Mouse (Mus musculus) brain, embryonic 14.5 days (tissue): ENCODE results near the gene Minos1. TPM values are rescaled to one million over a fixed set of nuclear protein-coding genes. Genes with fewer than 3 reads are reported as not detected.

ENCODE experiments used
- DNase-seq: peaks from one replicate; pipeline ENCODE4 v3.0.0-alpha.2; 2011; ENCODE audit warnings: low read depth
- CTCF ChIP-seq: fragments of 200-500 bp; IDR thresholded peaks from 2 replicates; pipeline ENCODE4 v1.5.1; 2012; ENCODE audit warnings: inconsistent platforms, mild to moderate bottlenecking, moderate library complexity, borderline replicate concordance; ENCODE audit not compliant: insufficient read depth, insufficient read length; ENCODE audit errors: extremely low read depth
- POLR2A ChIP-seq: fragments of 200-500 bp; IDR thresholded peaks from 2 replicates; pipeline ENCODE4 v1.6.1; 2012; ENCODE audit warnings: mild to moderate bottlenecking, inconsistent platforms, borderline replicate concordance; ENCODE audit not compliant: poor library complexity, insufficient read depth, insufficient read length, severe bottlenecking; ENCODE audit errors: extremely low read depth
- polyA plus RNA-seq: library from polyadenylated mRNA; depleted of rRNA; stranded (reverse); fragments of >200 nt; gene quantifications from 2 replicates; pipeline ENCODE4 v1.2.3, GENCODE M21; 2012

Minos1 gene
- polyA plus RNA-seq, 1 experiment = 115 TPM

DNA sequence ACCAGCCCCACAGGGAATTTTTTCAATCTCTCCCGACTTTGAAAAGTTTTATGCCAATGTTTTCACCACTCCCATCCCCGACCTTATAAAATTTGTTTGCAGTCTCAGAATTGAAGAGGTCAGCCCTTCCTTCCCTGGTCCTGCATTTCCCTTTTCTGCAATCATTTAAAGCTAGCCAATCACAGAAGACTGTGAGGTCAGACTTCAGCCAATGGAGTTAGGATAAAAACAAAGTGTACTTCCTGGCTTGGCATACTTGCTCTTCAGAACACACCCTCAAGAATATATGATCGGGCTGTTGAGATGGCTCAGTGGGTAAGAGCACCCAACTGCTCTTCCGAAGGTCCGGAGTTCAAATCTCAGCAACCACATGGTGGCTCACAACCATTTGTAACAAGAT lies 2.2 kb upstream of the Minos1 start:
- TF ChIP-seq CTCF (no peak), POLR2A (no peak)
- DNase-seq = no peak

DNA sequence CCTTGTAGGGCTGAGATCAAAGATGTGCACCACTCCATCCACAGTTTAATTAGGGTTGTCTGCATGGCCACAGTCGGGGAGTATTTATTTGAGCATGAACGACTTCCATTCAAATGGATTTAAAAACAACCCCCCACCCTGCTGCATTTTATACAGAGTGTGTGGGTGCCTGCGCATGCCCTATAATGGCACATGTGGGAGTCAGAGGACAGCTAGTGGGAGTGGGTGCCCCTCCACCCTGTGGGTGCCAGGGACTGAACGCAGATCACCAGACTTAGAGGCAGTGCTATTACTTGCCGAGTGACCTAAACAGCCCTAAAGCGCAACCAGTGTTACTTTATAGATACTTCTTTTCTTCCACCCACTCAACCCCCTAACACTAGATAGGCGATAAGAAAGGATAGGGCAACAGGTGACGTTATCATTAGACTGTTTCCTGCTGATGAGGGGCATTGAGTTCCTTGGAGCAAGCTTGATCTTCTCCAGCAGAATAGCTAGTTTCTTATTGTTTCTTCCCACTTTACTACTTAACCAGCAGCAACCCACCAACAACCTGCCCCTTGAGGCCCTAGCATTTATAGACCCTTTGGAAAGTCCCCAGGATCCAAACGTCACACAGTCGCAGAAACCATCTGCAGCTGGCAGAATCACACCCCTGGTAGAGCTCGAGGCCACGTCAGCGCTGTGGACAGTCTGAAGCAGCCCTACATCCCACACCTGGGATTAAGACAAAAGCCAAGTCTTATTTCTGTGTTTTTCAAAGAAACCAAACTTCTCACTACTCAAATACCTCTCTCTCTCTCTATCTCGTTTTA lies 1.2 kb upstream of the Minos1 start:
- TF ChIP-seq CTCF (no peak), POLR2A (no peak)
- no peak for DNase-seq

DNA sequence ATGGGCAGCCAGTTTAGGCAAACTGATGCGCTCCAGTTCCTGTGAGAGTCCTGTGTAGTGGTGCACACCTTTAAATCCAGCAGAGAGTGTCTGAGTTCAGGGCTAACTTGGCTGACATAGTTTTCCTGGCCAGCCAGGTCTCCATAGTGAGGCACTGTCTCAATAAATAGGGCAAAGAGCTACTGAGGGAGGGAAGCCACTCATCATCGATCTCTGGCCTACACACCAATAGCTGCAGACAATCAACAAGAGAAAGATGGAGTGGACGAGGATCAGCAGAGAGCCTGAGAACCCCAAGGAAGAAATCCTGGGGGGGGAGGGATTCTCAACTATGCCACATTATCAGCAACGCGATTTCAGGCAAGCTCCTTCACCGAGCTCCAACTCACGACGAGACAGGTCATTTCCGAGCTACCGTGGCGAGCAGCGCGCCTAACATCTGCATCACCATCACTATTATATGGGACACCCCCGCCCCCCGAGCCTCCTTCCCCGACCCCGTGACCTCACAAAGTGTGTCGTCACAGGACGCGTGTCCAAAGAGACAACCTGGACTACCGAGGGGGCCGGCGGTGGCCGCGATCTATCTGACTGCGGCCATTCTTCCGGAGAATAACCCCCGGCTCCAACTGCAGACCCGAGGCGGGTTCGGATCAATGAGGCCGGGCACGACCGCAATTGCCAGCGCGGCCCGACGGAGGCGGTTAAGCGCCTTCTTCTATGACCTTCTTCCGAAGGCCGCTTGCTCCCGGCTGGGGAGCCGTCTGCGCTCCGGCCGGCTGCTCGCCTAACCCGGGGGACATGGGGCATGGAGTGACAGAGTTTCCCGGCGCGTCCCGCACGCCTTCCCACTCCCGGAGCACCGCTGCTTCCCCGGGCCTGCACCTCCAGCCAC lies 860 bp downstream of the Minos1 start:
- DNase-seq = peak; percentile 15
- no peak for TF ChIP-seq POLR2A
- no peak for TF ChIP-seq CTCF

DNA sequence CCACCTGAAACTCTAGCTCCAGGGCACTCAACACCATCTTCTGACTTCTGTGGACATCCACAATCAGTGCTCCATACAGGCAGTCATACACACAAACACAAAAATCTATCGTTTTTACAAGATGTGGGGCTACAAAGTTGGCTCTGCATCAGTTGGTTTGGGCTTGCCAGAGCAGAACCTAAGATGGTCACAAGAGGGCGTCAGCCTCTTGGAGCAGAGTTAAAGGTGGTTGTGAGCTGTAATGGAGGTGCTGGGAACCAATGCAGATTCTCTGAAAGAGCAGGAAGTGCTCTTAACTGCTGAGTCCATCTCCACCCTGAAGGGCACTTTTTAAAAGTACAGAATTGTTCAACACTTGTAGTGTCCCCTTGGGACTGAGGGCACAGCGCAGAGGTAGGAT lies 4.4 kb downstream of the Minos1 start:
- DNase-seq = no peak
- TF ChIP-seq CTCF (no peak), POLR2A (no peak)

GRCm38 (mm10) chr4:139124940-139125339 lies 6.0 kb downstream of the Minos1 start:
- no peak for DNase-seq
- TF ChIP-seq CTCF = no peak
- no peak for TF ChIP-seq POLR2A

DNA sequence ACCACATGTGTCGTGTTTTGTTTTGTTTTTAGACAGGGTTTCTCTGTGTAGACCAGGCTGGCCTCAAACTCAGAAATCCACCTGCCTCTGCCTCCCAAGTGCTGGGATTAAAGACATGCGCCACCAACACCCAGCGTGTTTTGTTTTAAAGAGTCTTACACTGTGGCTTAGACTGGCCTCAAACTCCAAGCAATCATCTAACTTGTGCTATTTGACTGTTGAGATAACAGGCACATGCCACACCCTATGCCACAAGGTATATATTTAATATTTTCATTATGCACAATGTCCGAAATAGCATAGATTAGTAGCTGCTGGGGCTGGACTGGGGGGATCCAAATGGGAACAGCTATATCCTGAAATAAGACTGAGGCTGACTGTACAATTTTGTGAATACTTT lies 8.4 kb downstream of the Minos1 start:
- DNase-seq = no peak
- TF ChIP-seq CTCF = no peak
- no peak for TF ChIP-seq POLR2A

DNA sequence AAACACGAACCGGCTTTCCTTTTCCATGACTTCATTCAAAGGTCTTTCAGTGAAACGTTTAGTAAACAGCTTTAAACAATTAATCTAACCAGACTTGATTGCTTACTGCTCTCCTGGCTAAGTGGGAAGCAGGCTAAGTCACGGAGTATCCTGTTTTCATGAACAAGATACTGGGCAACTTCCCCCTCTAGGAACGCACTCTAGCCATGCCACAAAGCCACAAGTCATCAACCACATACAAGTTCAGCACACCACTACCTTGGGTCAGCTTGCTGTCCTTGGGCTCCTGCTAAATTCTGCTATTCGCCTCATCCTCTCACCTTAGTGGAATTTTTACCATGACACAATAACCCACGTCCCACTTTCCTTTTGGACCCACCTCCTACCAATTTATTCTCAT lies 9.9 kb downstream of the Minos1 start:
- TF ChIP-seq CTCF (no peak), POLR2A (no peak)
- no peak for DNase-seq

- no peak for DNase-seq
- no peak for TF ChIP-seq POLR2A
- no peak for TF ChIP-seq CTCF
These were observed 10.6 kb downstream of the Minos1 start for GRCm38 (mm10) chr4:139120281-139120814.

GRCm38 (mm10) chr4:139116356-139117063 lies 14.4 kb downstream of the Minos1 start:
- DNase-seq = peak; percentile 63

DNA sequence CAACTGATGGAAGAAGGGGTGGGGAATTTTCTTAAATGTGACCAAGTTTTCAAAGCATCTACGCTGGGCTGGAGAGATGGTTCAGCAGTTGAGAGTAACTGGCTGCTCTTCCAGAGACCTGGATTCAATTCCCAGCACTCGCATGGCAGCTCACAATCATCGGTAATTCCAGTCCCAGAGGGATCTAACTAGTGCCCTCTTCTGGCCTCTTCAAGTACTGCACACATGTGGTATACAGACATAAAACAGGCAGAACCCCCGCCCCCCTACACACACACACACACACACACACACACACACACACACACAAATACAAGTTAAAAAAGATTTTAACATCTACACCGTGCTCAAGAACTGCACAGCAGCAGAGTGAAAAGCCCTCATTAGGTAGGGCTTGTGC lies 15.2 kb downstream of the Minos1 start:
- DNase-seq = no peak
- peak; percentile 36; the same call in 1 of the 2 replicates for TF ChIP-seq CTCF
- TF ChIP-seq POLR2A = no peak

More at GRCm38 (mm10) chr4:139116356-139117063, 14.4 kb downstream of the Minos1 start:
- no peak for TF ChIP-seq POLR2A
- TF ChIP-seq CTCF = no peak

DNA sequence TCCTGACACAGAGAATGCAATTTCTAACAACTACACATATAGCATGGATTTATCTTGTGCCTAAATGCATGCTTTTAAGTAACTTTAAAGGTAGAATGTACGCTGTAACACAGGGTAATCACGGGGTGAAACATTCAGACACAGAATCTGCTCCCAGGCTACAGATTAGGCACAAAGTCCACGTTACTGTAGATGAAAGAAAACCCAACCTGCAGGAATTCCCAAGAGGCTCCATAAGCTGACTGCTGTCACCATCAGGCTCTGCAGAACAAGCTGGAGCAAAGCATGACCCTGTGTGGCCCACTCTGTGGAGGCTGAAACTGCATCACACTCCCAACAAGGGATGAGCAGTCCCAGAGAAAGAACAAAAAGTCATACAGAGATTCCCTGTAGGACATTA lies 18.4 kb downstream of the Minos1 start:
- no peak for DNase-seq
- TF ChIP-seq POLR2A (no peak), CTCF (no peak)

- TF ChIP-seq CTCF (no peak), POLR2A (no peak)
- DNase-seq = no peak
These were observed 19.5 kb downstream of the Minos1 start for GRCm38 (mm10) chr4:139111421-139111820.
